Mouse (Mus musculus) neural tube, embryonic 15.5 days (tissue): ENCODE measurements around the gene Tmem179b. TPM values are rescaled to one million over a fixed set of nuclear protein-coding genes. Genes with fewer than 3 reads are reported as not detected.
A peak's percentile ranks its signal among the peaks of the same experiment; 100 is the strongest.

Source experiments
- ATAC-seq: fragments of 200-750 bp; cut with Nextera tagmentation; 2 replicates; pipeline ENCODE4 v1.8.0; 2017; ENCODE audit warnings: mild to moderate bottlenecking, moderate TSS enrichment, moderate library complexity; ENCODE audit not compliant: low FRiP score
- H3K27ac ChIP-seq: fragments of 300-500 bp; sonication (generic); replicated peaks from 2 replicates; pipeline ENCODE4 v1.5.1; 2015; ENCODE audit warnings: mild to moderate bottlenecking, inconsistent platforms
- H3K27me3 ChIP-seq: fragments of 300-500 bp; sonication (generic); replicated peaks from 2 replicates; pipeline ENCODE4 v1.6.1; 2015; ENCODE audit warnings: inconsistent platforms
- H3K36me3 ChIP-seq: fragments of 300-500 bp; sonication (generic); 2 replicates; pipeline ENCODE4 v1.6.1; 2015; ENCODE audit warnings: inconsistent platforms
- H3K4me1 ChIP-seq: fragments of 300-500 bp; sonication (generic); 2 replicates; pipeline ENCODE4 v1.6.1; 2015; ENCODE audit warnings: inconsistent platforms
- H3K4me2 ChIP-seq: fragments of 300-500 bp; sonication (generic); 2 replicates; pipeline ENCODE4 v1.6.1; 2015; ENCODE audit warnings: inconsistent platforms, mild to moderate bottlenecking, moderate library complexity
- H3K4me3 ChIP-seq: fragments of 300-500 bp; sonication (generic); replicated peaks from 2 replicates; pipeline ENCODE4 v1.5.1; 2015; ENCODE audit warnings: mild to moderate bottlenecking, inconsistent platforms
- H3K9ac ChIP-seq: fragments of 300-500 bp; sonication (generic); replicated peaks from 2 replicates; pipeline ENCODE4 v1.6.1; 2015; ENCODE audit warnings: mild to moderate bottlenecking, inconsistent platforms
- H3K9me3 ChIP-seq: fragments of 300-500 bp; sonication (generic); replicated peaks from 2 replicates; pipeline ENCODE4 v1.6.1; 2016; ENCODE audit warnings: inconsistent platforms
- WGBS: fragments of 180-500 bp; shearing (Covaris S2); methylation state at CpG from one replicate; pipeline ENCODE4 v1.1.7; 2015; ENCODE audit warnings: mixed read lengths; 5-methylcytosine and 5-hydroxymethylcytosine counted together
- polyA plus RNA-seq: library from polyadenylated mRNA; unstranded; fragments of >200 nt; fragmentation: Nextera tagmentation; extraction: Ambion mirVana; gene quantifications from 2 replicates; pipeline ENCODE4 v1.2.1, GENCODE M21; 2015

Tmem179b gene
- polyA plus RNA-seq, result 28.2 and 46.3 TPM in 2 replicates

DNA sequence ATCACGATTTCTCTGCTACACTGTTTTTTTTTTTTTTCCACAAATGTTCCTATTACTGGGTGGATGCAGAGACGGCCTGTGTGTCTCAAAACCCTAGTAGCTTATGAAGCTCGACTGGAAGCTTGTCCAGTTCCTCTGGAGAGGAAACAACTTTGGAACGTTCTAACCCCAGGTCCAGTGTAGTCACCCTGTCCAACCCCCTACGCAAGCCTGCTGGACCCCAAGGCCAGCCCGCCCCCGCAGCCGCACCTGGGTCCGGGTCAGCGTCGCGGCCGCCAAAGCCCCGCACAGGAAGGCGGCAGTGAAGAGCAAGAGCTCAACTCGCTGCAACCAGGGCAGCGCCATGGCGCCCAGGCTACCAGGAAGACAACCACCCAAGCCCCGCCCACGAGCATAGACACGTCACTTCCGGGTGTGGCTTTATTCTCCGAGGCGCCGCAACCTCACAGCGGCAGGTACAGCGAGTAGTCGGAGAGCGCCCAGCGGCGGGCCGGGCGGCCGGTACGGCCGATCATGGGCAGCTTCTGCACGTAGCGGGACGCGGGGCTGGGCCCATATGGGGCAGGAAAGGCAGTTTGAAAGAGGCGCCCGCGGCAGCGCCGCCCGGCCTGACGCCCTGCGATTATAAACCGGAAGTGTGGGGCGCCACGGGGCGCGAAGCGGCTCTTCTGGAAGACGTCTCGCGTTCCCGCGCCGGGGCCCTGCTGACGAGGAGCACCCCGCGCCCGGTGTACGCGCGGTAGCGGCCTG lies at the start of gene Tmem179b:
Gene Tmem179b (minus strand): TSS at position 382 of the 750 bp plus-strand sequence.
- Histone ChIP-seq H3K36me3 (peaks cover 33% of the 10 kb centered on the region), H3K27ac (peak within 1 kb of the TSS; percentile 100), H3K4me3 (peak within 1 kb of the TSS; percentile 74), H3K4me2 (peak within 1 kb of the TSS; percentile 84), H3K27me3 (no peaks in the 10 kb centered on the region), H3K9me3 (no peaks in the 10 kb centered on the region), H3K4me1 (peaks cover 46% of the 10 kb centered on the region), H3K9ac (peak within 1 kb of the TSS; percentile 91)
- ATAC-seq, result peak; percentile 93
- under 1% methylated on average over 63 of the region's 68 CpGs for WGBS

DNA sequence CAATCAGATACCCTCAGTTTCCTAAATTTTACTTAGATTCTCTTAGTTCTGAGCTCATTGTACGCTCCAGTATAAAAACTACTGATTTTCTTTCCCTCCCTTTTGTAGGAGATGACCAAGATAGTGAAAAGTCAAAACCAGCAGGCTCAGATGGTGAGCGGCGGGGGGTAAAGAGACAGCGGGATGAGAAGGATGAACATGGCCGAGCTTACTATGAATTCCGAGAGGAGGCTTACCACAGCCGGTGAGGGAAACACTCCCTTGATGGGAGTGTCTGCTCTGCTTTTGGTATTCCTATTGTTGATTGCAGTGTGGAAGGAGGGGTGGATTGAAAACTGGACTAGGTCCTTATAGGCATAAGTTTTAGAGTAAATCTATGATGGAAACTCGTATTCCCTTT lies 48.4 kb upstream of the Tmem179b start:
- Histone ChIP-seq H3K4me1 (peaks cover 34% of the 10 kb centered on the region), H3K4me3 (peak overlapping the region; percentile 83; the same call in 1 of the 2 replicates), H3K27me3 (no peaks in the 10 kb centered on the region), H3K27ac (no peak overlapping the region), H3K9me3 (no peaks in the 10 kb centered on the region), H3K36me3 (peaks cover 49% of the 10 kb centered on the region), H3K9ac (0 out of 2 replicates have a peak overlapping the region, but pooled peaks have one; percentile 10), H3K4me2 (peak overlapping the region; percentile 95)
- no peak for ATAC-seq
- WGBS, result 59% methylated on average over 8 of the region's 8 CpGs

DNA sequence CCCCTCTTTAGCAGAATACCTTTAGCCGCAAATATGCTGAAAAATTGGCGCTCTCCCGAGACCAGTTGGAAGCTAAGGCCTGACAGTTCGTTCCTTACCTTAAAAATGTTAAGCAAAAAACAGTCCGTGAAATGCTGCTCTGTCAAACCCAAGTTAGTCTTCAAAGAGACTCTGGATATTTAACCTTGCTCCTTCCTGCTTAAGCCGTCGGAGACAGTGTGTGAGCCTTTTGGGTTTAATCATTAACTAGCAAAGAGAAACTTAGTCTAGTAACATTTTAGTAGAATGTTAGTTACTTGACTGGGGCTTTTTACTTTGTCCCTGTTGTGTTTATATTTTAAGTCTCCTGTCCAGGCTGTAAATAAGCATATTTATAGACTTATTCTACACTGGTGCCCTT lies 46.9 kb upstream of the Tmem179b start:
- Histone ChIP-seq H3K9me3 (no peaks in the 10 kb centered on the region), H3K4me1 (peaks cover 49% of the 10 kb centered on the region), H3K4me2 (peak overlapping the region; percentile 95), H3K36me3 (peaks cover 34% of the 10 kb centered on the region), H3K27ac (peak overlapping the region; percentile 100; the same call in 1 of the 2 replicates), H3K27me3 (no peaks in the 10 kb centered on the region), H3K4me3 (peak overlapping the region; percentile 83), H3K9ac (peak overlapping the region; percentile 90)
- no peak for ATAC-seq
- 1% methylated on average over 7 of the region's 7 CpGs for WGBS

DNA sequence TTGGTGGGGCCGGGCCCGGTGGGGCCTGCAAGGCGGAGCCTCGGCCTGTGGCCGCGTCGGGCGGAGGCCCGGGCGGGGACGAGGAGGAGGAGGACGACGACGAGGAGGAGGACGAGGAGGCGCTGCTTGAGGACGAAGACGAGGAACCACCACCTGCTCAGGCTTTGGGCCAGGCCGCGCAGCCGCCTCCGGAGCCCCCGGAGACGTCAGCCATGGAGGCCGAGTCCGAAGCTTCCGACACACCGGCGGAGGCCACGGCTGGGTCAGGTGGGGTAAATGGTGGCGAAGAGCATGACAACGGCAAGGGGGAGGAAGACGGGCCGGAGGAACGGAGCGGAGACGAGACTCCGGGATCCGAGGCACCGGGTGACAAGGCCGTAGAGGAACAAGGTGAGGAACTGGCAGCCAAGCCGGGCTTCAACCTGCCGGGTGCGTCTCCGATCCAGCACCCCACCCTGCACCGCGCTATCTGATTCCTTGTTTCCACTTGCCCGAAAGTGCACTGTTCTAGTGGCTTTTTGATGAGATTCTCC lies 46.2 kb upstream of the Tmem179b start:
- peak overlapping the region; percentile 83 for H3K4me3 ChIP-seq
- peaks cover 29% of the 10 kb centered on the region for H3K36me3 ChIP-seq
- no peaks in the 10 kb centered on the region for H3K9me3 ChIP-seq
- under 1% methylated on average over 46 of the region's 48 CpGs for WGBS
- H3K27me3 ChIP-seq, result no peaks in the 10 kb centered on the region
- peak overlapping the region; percentile 100 for H3K27ac ChIP-seq
- ATAC-seq, result peak; percentile 8
- H3K4me2 ChIP-seq, result peak overlapping the region; percentile 95
- peak overlapping the region; percentile 90 for H3K9ac ChIP-seq
- peaks cover 56% of the 10 kb centered on the region for H3K4me1 ChIP-seq

DNA sequence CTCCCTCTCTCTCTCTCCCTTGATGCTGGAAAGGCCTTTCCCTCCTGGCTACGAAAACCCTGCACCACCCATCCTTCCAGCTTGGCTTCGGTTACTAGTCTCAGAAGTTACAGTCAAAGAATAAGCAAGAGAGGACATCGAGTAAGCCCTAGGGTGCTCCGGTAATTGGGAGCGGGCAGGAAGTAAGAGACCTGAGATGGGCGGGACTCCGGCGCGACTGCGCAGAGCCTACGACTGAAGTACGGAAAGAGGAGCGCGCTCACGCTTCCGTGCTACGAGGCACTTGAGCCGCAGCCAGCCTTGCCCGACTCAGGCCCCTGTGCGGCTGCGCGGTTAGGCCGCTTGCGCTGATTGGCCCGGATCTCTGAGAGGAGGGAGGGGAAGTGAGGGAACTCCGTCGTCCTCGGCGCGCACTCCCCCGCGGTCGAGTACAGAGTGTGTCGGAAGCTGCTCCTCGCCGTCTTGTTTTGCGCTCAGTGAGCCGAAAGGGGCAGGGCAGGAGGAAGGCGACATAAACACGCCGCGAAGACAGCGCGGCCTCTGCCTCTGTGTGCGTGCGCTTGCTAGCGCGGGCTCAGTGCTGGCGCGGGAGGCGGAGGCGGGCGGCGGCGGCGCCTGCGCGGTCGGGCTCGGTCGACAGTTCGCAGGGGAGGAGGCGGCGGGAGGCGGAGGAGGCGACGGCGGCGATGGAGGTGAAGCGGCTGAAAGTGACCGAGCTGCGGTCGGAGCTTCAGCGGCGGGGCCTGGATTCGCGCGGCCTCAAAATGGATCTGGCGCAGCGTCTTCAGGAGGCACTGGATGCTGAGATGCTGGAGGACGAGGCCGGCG lies 45.5 kb upstream of the Tmem179b start, which contains the start of gene Hnrnpul2:
Gene Hnrnpul2 (plus strand): TSS at position 415 of the 828 bp plus-strand sequence.
- ATAC-seq, result peak; percentile 96
- WGBS, result under 1% methylated on average over 82 of the region's 83 CpGs

DNA sequence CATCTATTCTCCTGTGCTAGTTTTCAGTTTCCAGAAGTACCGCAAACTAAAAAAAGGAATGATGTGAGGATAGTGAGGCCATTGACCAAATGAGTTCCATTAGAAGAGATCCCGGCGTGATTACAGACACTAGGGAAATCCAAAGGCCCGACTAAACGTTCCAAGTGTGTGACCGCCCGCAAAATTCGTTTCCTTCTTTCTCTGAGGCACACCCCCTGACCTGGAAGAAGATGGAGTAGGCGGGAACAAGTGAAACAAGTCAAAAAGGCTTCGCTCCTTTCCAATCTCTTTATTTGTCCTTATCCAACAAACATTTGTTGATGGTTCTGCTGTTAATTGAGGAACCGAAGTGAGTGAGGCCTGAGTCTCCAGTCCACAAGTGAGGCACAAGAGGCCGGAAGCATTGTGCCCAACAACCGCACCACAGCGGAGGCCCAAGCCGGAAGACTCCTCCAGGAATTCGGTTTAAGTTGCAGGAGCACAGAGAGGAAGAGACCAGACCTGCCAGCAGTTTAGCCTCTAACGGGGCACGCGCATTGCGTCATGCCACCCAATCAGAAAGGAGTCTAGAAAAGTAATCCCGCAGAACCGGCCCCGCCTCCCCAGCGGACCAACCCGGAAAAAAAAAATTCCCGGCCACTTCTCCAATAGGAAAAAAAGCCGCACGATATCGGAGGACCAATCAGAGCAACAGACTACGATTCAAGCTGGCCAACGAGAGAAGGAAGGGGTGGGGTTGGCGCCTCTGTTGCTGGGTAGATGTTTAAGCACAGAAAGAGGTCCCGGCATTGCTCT lies 44.7 kb upstream of the Tmem179b start, which contains the start of gene Ttc9c:
Gene Ttc9c (minus strand): TSS at position 533 of the 795 bp plus-strand sequence.
- Histone ChIP-seq H3K9ac (peak within 1 kb of the TSS; percentile 90), H3K9me3 (no peaks in the 10 kb centered on the region), H3K27me3 (no peaks in the 10 kb centered on the region), H3K4me3 (peak within 1 kb of the TSS; percentile 83), H3K36me3 (peaks cover 23% of the 10 kb centered on the region), H3K4me1 (peaks cover 60% of the 10 kb centered on the region), H3K27ac (peak within 1 kb of the TSS; percentile 100), H3K4me2 (peak within 1 kb of the TSS; percentile 95)
- ATAC-seq, result peak; percentile 95
- under 1% methylated on average over 33 of the region's 33 CpGs for WGBS

More for the DNA sequence above, 45.5 kb upstream of the Tmem179b start, which contains the start of gene Hnrnpul2:
- peaks cover 60% of the 10 kb centered on the region for H3K4me1 ChIP-seq
- H3K27ac ChIP-seq, result peak within 1 kb of the TSS; percentile 100
- H3K9me3 ChIP-seq, result no peaks in the 10 kb centered on the region
- peak within 1 kb of the TSS; percentile 95 for H3K4me2 ChIP-seq
- peak within 1 kb of the TSS; percentile 83 for H3K4me3 ChIP-seq
- H3K9ac ChIP-seq, result peak within 1 kb of the TSS; percentile 90
- no peaks in the 10 kb centered on the region for H3K27me3 ChIP-seq
- H3K36me3 ChIP-seq, result peaks cover 25% of the 10 kb centered on the region

DNA sequence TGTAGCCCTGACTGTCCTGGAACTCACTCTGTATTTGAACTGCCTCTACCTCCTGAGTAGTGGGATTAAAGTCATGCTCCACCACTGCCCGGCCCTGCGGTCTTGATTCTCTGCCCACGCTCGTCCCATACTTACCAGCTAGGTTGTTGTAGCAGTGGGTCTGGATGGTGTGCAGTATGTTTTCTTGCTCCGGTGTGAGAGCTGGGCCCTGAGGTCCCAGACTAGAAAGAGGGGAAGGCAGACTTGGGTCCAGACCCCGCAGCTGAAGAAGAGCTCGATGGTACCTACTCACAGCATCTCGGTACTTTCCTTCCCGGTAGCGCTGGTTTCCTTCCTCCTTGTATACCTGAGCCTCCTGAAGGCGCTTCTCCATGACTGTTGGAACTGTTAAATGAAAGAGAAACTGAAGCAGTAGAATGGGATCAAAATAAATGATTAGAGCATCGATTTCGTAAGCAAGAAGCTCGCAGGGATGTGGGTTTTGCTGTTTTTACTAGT lies 44.1 kb upstream of the Tmem179b start:
- 34% methylated on average over 14 of the region's 14 CpGs for WGBS
- H3K9me3 ChIP-seq, result no peaks in the 10 kb centered on the region
- H3K27ac ChIP-seq, result peak overlapping the region; percentile 100
- ATAC-seq, result no peak
- peaks cover 20% of the 10 kb centered on the region for H3K36me3 ChIP-seq
- peaks cover 62% of the 10 kb centered on the region for H3K4me1 ChIP-seq
- no peaks in the 10 kb centered on the region for H3K27me3 ChIP-seq
- peak overlapping the region; percentile 83 for H3K4me3 ChIP-seq
- H3K4me2 ChIP-seq, result peak overlapping the region; percentile 95
- peak overlapping the region; percentile 90 for H3K9ac ChIP-seq

DNA sequence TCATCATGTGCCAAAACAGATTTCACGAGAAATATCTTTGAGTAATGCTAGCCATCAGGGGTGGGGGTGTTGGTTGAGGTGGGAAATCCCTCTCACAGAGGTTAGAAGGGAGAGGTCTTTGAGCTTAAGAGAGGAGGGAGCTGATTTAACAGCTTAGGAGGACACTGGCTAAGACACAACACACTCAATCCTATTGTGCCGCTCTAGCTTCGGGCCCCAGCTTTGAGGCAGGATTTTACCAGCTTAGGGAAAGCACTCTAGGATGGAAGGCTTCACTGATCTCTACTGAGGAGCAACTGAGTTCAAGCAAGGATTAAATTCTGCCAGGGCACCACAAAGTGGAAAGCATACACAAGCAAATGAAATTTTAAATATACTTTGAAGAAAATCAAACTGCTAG lies 42.7 kb upstream of the Tmem179b start:
- no peak for ATAC-seq
- Histone ChIP-seq H3K4me1 (peaks cover 48% of the 10 kb centered on the region), H3K9me3 (no peaks in the 10 kb centered on the region), H3K36me3 (peaks cover 25% of the 10 kb centered on the region), H3K27ac (no peak overlapping the region), H3K27me3 (no peaks in the 10 kb centered on the region), H3K9ac (peak overlapping the region; percentile 0; the same call in 1 of the 2 replicates), H3K4me3 (peak overlapping the region; percentile 7; the same call in 1 of the 2 replicates), H3K4me2 (peak overlapping the region; percentile 22)
- 84% methylated on average over 3 of the region's 3 CpGs for WGBS

DNA sequence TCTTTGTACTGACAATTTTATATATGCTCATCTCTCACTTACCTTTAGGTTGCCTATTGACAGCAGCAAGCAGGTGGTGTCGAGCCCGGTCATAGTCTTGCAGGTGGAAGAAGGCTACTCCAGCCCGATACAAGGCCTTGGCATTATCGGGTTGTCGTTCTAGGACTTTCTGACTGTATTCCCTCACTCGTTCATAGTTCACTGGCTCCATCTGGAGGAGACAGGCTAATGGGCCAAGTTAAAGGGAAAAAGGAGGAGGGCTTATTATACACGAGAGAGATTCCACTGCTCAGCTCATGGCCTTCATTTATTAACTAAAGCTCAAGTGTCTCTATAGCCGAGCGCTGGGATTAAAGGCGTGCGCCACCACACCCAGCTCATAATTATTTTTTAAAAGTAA lies 41.5 kb upstream of the Tmem179b start:
- 0 out of 2 replicates have a peak overlapping the region, but pooled peaks have one; percentile 10 for H3K9ac ChIP-seq
- H3K27me3 ChIP-seq, result no peaks in the 10 kb centered on the region
- H3K4me3 ChIP-seq, result no peak overlapping the region
- no peak overlapping the region for H3K27ac ChIP-seq
- peak overlapping the region; percentile 22 for H3K4me2 ChIP-seq
- no peak for ATAC-seq
- H3K4me1 ChIP-seq, result peaks cover 38% of the 10 kb centered on the region
- WGBS, result 59% methylated on average over 11 of the region's 11 CpGs
- H3K36me3 ChIP-seq, result peaks cover 33% of the 10 kb centered on the region
- H3K9me3 ChIP-seq, result no peaks in the 10 kb centered on the region

DNA sequence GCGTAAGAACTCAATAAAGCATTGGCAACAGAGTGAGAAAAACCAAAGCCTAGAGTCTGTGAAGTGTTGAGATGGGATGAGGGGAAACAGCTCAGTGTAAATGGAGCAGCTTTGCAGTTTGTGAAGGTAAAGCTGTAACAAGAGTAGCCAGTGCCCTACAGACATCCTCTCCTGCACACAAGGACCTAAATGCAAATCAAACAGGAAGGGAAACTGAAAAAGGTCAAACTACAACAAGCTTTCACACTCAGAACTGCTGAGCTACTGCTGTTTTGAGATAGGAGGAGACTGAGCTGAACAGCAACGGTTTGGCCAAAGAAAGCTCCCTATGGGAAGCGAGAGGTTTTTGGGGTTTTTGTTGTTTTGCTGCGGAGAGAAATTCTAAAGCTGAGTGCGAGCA lies 32.5 kb upstream of the Tmem179b start:
- Histone ChIP-seq H3K4me3 (no peak overlapping the region), H3K9me3 (no peaks in the 10 kb centered on the region), H3K9ac (no peak overlapping the region), H3K4me1 (peaks cover 26% of the 10 kb centered on the region), H3K4me2 (no peak overlapping the region), H3K27ac (no peak overlapping the region), H3K36me3 (peaks cover 49% of the 10 kb centered on the region), H3K27me3 (no peaks in the 10 kb centered on the region)
- ATAC-seq, result no peak
- 92% methylated on average over 5 of the region's 5 CpGs for WGBS
